Comparison of ENCODE assay signal across 20 mouse cellular contexts in genomic region chr5:117277784-117278183, GRCm38 (mm10). TPM values are rescaled to one million over a fixed set of nuclear protein-coding genes. Genes with fewer than 3 reads are reported as not detected.
DNase-seq lines count a peak whose midpoint lies in the region; ATAC-seq and TF ChIP-seq lines count a peak whose summit lies in the region.
"Had no signal": no experiment of that assay in that cellular context is flagged by ENCODE, and none has a peak within 500 bp of the region (broad histone marks: within the 10 kb centered on the region; RNA-seq: fewer than 3 reads in every experiment).

No protein-coding gene starts in this region.

- H3K9me3 ChIP-seq in hindbrain, postnatal 0 days (ENCODE audit: low read length): no peaks in the 10 kb centered on the region
- no peaks in the 10 kb centered on the region for H3K9me3 ChIP-seq in hindbrain, embryonic 16.5 days (ENCODE audit: control insufficient read depth, low read length)
- no peaks in the 10 kb centered on the region for H3K9me3 ChIP-seq in lung, postnatal 0 days (ENCODE audit: low read length)
- H3K9me3 ChIP-seq: heart, embryonic 10.5 days; kidney, embryonic 15.5 days had no signal

- peak; percentile 53 for TF ChIP-seq CTCF in hindbrain, postnatal 0 days (IDR thresholded peaks at IDR 0.05; ENCODE audit: low read depth)
- TF ChIP-seq CTCF in lung, postnatal 0 days (IDR thresholded peaks at IDR 0.05): peak; percentile 41

- H3K4me3 ChIP-seq in hindbrain, postnatal 0 days (ENCODE audit: low read length): no peak overlapping the region
- no peak overlapping the region for H3K4me3 ChIP-seq in hindbrain, embryonic 16.5 days (ENCODE audit: low read length)
- H3K4me3 ChIP-seq in lung, postnatal 0 days (ENCODE audit: low read depth, low read length): no peak overlapping the region
- H3K4me3 ChIP-seq: heart, embryonic 10.5 days; kidney, embryonic 15.5 days; myocyte had no signal

- TF ChIP-seq EP300 in lung, postnatal 0 days (IDR thresholded peaks at IDR 0.05): no peak

- H3K9ac ChIP-seq in hindbrain, postnatal 0 days (replicated peaks; ENCODE audit: low read length): no peak overlapping the region
- no peak overlapping the region for H3K9ac ChIP-seq in hindbrain, embryonic 16.5 days (ENCODE audit: low read depth, low read length)
- no peak overlapping the region for H3K9ac ChIP-seq in lung, postnatal 0 days (replicated peaks; ENCODE audit: low read depth)
- H3K9ac ChIP-seq: kidney, embryonic 15.5 days had no signal

- peak; percentile 39 for DNase-seq in hindbrain, postnatal 0 days (ENCODE audit: low spot score)
- DNase-seq in lung, postnatal 0 days (ENCODE audit: low spot score): no peak
- DNase-seq in lung, postnatal 14 days: no peak
- DNase-seq in ES-CJ7 (ENCODE audit: low read depth, low spot score): peak; percentile 53
- peak; percentile 25 for DNase-seq in naive thymus-derived CD4-positive, alpha-beta T cell, adult 2 months (ENCODE audit: low read depth)
- DNase-seq in c-Kit-positive CD71-positive TER-119-positive erythroid progenitor cells, embryonic 14.5 days (ENCODE audit: low spot score): no peak
- DNase-seq: adrenal gland, postnatal 10 days; cerebellum, adult 9-10 months; gastrocnemius, postnatal 10 days; layer of hippocampus, adult 9-11 months; lung, postnatal 36 days; right cerebral cortex, postnatal 14 days had no signal

- H3K27me3 ChIP-seq in hindbrain, postnatal 0 days (ENCODE audit: insufficient read depth, low read length): no peaks in the 10 kb centered on the region
- no peaks in the 10 kb centered on the region for H3K27me3 ChIP-seq in hindbrain, embryonic 16.5 days (replicated peaks; ENCODE audit: control insufficient read depth, insufficient read depth, low read length)
- no peaks in the 10 kb centered on the region for H3K27me3 ChIP-seq in lung, postnatal 0 days (replicated peaks; ENCODE audit: insufficient read depth, low read length)
- H3K27me3 ChIP-seq: kidney, embryonic 15.5 days had no signal

- peaks cover 12% of the 10 kb centered on the region; the same call in 1 of the 2 replicates for H3K36me3 ChIP-seq in hindbrain, postnatal 0 days (ENCODE audit: insufficient read depth, low read length)
- peaks cover 16% of the 10 kb centered on the region for H3K36me3 ChIP-seq in hindbrain, embryonic 16.5 days (ENCODE audit: control insufficient read depth, insufficient read depth, low read length)
- H3K36me3 ChIP-seq in lung, postnatal 0 days (ENCODE audit: insufficient read depth, low read length): 0 out of 2 replicates have a peak, but pooled peaks cover 1% of the 10 kb centered on the region

- H3K4me2 ChIP-seq in hindbrain, postnatal 0 days (ENCODE audit: low read depth, low read length): no peak overlapping the region
- H3K4me2 ChIP-seq in hindbrain, embryonic 16.5 days (ENCODE audit: low read length): no peak overlapping the region
- no peak overlapping the region for H3K4me2 ChIP-seq in lung, postnatal 0 days (replicated peaks; ENCODE audit: low read depth, low read length)
- H3K4me2 ChIP-seq: kidney, embryonic 15.5 days; liver, embryonic 11.5 days; midbrain, embryonic 11.5 days had no signal

- no peaks in the 10 kb centered on the region for H3K4me1 ChIP-seq in hindbrain, postnatal 0 days (ENCODE audit: insufficient read depth, low read length)
- H3K4me1 ChIP-seq in hindbrain, embryonic 16.5 days (ENCODE audit: control insufficient read depth, insufficient read depth, low read depth, low read length): no peaks in the 10 kb centered on the region
- peaks cover 2% of the 10 kb centered on the region; the same call in 1 of the 2 replicates for H3K4me1 ChIP-seq in lung, postnatal 0 days (ENCODE audit: insufficient read depth, low read depth, low read length)

- no peak overlapping the region for H3K27ac ChIP-seq in hindbrain, postnatal 0 days
- no peak overlapping the region for H3K27ac ChIP-seq in hindbrain, embryonic 16.5 days (ENCODE audit: low read depth, low read length)
- no peak overlapping the region for H3K27ac ChIP-seq in lung, postnatal 0 days (ENCODE audit: low read length)
- H3K27ac ChIP-seq: heart, embryonic 10.5 days; kidney, embryonic 15.5 days had no signal

- 98% methylated on average over 6 of the region's 6 CpGs for WGBS in hindbrain, postnatal 0 days
- WGBS in hindbrain, embryonic 16.5 days: over 99% methylated on average over 6 of the region's 6 CpGs
- 98% methylated on average over 6 of the region's 6 CpGs for WGBS in lung, postnatal 0 days

- no peak for ATAC-seq in hindbrain, postnatal 0 days
- ATAC-seq in hindbrain, embryonic 16.5 days: no peak
- ATAC-seq in lung, postnatal 0 days: no peak
- ATAC-seq in erythroblast, adult 5-6 weeks (replicated peaks; ENCODE audit: low FRiP score, poor library complexity, severe bottlenecking): no peak
- ATAC-seq: forebrain, embryonic 14.5 days had no signal

RNA-seq across cellular contexts. Expression of gene Pebp1, which starts 9.6 kb away (rescaled TPM):
- 1,096 and 1,413 TPM in 2 replicates for total RNA-seq in hindbrain, postnatal 0 days (2014; rRNA removed)
- 1,008 and 1,032 TPM in 2 replicates for polyA plus RNA-seq in hindbrain, postnatal 0 days (2015; fragmentation: Nextera tagmentation; extraction: Ambion mirVana)
- 1,116 and 1,205 TPM in 2 replicates for polyA plus RNA-seq in hindbrain, embryonic 16.5 days (2015; fragmentation: Nextera tagmentation; extraction: Ambion mirVana)
- polyA plus RNA-seq in lung, postnatal 0 days (2015; fragmentation: Nextera tagmentation; extraction: Ambion mirVana): 273 and 289 TPM in 2 replicates
- 43.4 and 51.4 TPM in 2 replicates for total RNA-seq in erythroblast, adult 5-6 weeks (2015; ENCODE audit: low replicate concordance)
- 11.4 and 17.4 TPM in 2 replicates for total RNA-seq in erythroblast, adult 5-6 weeks (2017; ENCODE audit: low replicate concordance)

RNA-seq across cellular contexts. Expression of gene Vsig10, which starts 41.1 kb away (rescaled TPM):
- total RNA-seq in hindbrain, postnatal 0 days (2014; rRNA removed): 3.3 and 4.6 TPM in 2 replicates
- polyA plus RNA-seq in hindbrain, postnatal 0 days (2015; fragmentation: Nextera tagmentation; extraction: Ambion mirVana): 3.4 and 4.7 TPM in 2 replicates
- polyA plus RNA-seq in hindbrain, embryonic 16.5 days (2015; fragmentation: Nextera tagmentation; extraction: Ambion mirVana): 2.1 and 2.2 TPM in 2 replicates
- 19.7 and 23.7 TPM in 2 replicates for polyA plus RNA-seq in lung, postnatal 0 days (2015; fragmentation: Nextera tagmentation; extraction: Ambion mirVana)
- total RNA-seq in erythroblast, adult 5-6 weeks (2015; ENCODE audit: low replicate concordance): 0.84 TPM in 1 of 2 replicates, not detected in the other
- total RNA-seq in erythroblast, adult 5-6 weeks (2017; ENCODE audit: low replicate concordance): 0.70 and 2.7 TPM in 2 replicates

Comparison
In these comparisons a context has a peak if more than half of its experiments do, and no peak if none do; other contexts are left out.
1. DNase-seq: peak in hindbrain, postnatal 0 days (single experiment), ES-CJ7 (single experiment) and naive thymus-derived CD4-positive, alpha-beta T cell, adult 2 months (single experiment); none in lung, postnatal 0 days (single experiment), lung, postnatal 14 days (single experiment) and c-Kit-positive CD71-positive TER-119-positive erythroid progenitor cells, embryonic 14.5 days (single experiment).